Mouse (Mus musculus) forelimb bud, embryonic 11.5 days (tissue): ENCODE results near the gene Styx.
"Not testable (repeated sequence)": the region's sequence is repeated elsewhere in the genome, so short reads cannot be mapped to it uniquely, and the experiment has no call there.

Source experiments
- DNase-seq: peaks from one replicate; pipeline ENCODE4 v3.0.0-alpha.2; 2012; ENCODE audit warnings: low read depth, low spot score

Gene Styx

GRCm38 (mm10) chr14:45466371-45466770 lies 115.5 kb downstream of the Styx start:
- DNase-seq, result not testable (repeated sequence)

GRCm38 (mm10) chr14:45469446-45469845 lies 118.6 kb downstream of the Styx start:
- DNase-seq, result no peak
